Mouse (Mus musculus) heart, embryonic 11.5 days (tissue): ENCODE measurements around the gene Epb41. TPM values are rescaled to one million over a fixed set of nuclear protein-coding genes. Genes with fewer than 3 reads are reported as not detected.

Experiments
- ATAC-seq: fragments of 200-750 bp; cut with Nextera tagmentation; replicated peaks from 2 replicates; pipeline ENCODE4 v1.8.0; 2017; ENCODE audit warnings: moderate library complexity; ENCODE audit not compliant: insufficient number of reproducible peaks, low FRiP score, low TSS enrichment
- H3K27ac ChIP-seq: fragments of 300-500 bp; sonication (generic); 2 replicates; pipeline ENCODE4 v1.5.1; 2014; ENCODE audit warnings: mild to moderate bottlenecking, low read depth, low read length
- H3K27me3 ChIP-seq: fragments of 300-500 bp; sonication (generic); 2 replicates; pipeline ENCODE4 v1.6.1; 2014; ENCODE audit warnings: mild to moderate bottlenecking, low read length, mixed read lengths; ENCODE audit not compliant: control insufficient read depth, insufficient read depth
- H3K36me3 ChIP-seq: fragments of 300-500 bp; sonication (generic); 2 replicates; pipeline ENCODE4 v1.6.1; 2014; ENCODE audit warnings: mild to moderate bottlenecking, low read length, moderate library complexity, mixed read lengths; ENCODE audit not compliant: control insufficient read depth, insufficient read depth
- H3K4me1 ChIP-seq: fragments of 300-500 bp; sonication (generic); 2 replicates; pipeline ENCODE4 v1.6.1; 2014; ENCODE audit warnings: low read length; ENCODE audit not compliant: control insufficient read depth, insufficient read depth
- H3K4me2 ChIP-seq: fragments of 300-500 bp; sonication (generic); 2 replicates; pipeline ENCODE4 v1.6.1; 2014; ENCODE audit warnings: mild to moderate bottlenecking, moderate library complexity
- H3K4me3 ChIP-seq: fragments of 300-500 bp; sonication (generic); 2 replicates; pipeline ENCODE4 v1.5.1; 2014; ENCODE audit warnings: low read depth, low read length
- H3K9ac ChIP-seq: fragments of 300-500 bp; sonication (generic); 2 replicates; pipeline ENCODE4 v1.6.1; 2014; ENCODE audit warnings: mild to moderate bottlenecking, low read depth, low read length, moderate library complexity
- H3K9me3 ChIP-seq: fragments of 300-500 bp; sonication (generic); replicated peaks from 2 replicates; pipeline ENCODE4 v1.6.1; 2016; ENCODE audit warnings: low read length; ENCODE audit not compliant: control insufficient read depth
- whole genome bisulfite sequencing: fragments of 180-500 bp; shearing (Covaris S2); extraction: QIAGEN DNeasy Blood & Tissue Kit; methylation state at CpG from one replicate; pipeline ENCODE4 v1.1.7; 2014; ENCODE audit not compliant: insufficient replicate concordance; 5-methylcytosine and 5-hydroxymethylcytosine counted together
- polyA plus RNA-seq: library from polyadenylated mRNA; unstranded; fragments of >200 nt; fragmentation: Nextera tagmentation; extraction: Ambion mirVana; gene quantifications from 2 replicates; pipeline ENCODE4 v1.2.1, GENCODE M21; 2014

The Epb41 gene
- polyA plus RNA-seq, 1 experiment from 2014 or later, result 73.2 TPM

GRCm38 (mm10) chr4:132078296-132078714, 3.2 kb upstream of the Epb41 start:
- Histone ChIP-seq H3K9me3 (no peaks in the 10 kb centered on the region), H3K9ac (no peak overlapping the region; the same call in 1 of the 2 replicates), H3K4me3 (no peak overlapping the region), H3K4me2 (peak overlapping the region; percentile 5; the same call in 1 of the 2 replicates), H3K27ac (peak overlapping the region; percentile 87), H3K27me3 (no peaks in the 10 kb centered on the region), H3K36me3 (no peaks in the 10 kb centered on the region), H3K4me1 (peaks cover 37% of the 10 kb centered on the region)
- no peak for ATAC-seq
- 50% methylated on average over 7 of the region's 7 CpGs for WGBS

DNA sequence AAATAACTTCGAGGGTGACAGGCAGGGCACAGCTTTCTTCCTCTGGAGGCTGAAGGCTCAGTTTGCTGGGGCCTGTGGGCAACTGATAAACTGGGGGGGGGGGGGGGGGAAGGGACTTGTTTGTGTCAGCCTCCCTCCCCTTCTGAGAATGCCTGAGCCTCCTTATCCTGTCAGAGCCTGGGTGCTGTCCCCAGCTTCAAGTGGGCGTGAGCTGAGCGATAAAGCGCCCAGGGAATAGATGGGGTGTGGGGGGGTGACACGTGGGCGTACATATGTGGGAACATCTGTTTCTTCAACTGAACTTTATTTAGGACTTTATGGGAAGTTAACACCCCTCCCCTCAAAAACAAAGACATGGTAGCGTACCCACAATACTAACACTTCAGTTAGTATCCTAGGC, 2.3 kb upstream of the Epb41 start:
- Histone ChIP-seq H3K27me3 (no peaks in the 10 kb centered on the region), H3K27ac (peak overlapping the region; percentile 87), H3K4me2 (peak overlapping the region; percentile 92), H3K9me3 (no peaks in the 10 kb centered on the region), H3K9ac (peak overlapping the region; percentile 2; the same call in 1 of the 2 replicates), H3K4me1 (peaks cover 42% of the 10 kb centered on the region), H3K36me3 (no peaks in the 10 kb centered on the region), H3K4me3 (0 out of 2 replicates have a peak overlapping the region, but pooled peaks have one; percentile 15)
- 25% methylated on average over 7 of the region's 7 CpGs for whole genome bisulfite sequencing
- peak; percentile 51 for ATAC-seq

DNA sequence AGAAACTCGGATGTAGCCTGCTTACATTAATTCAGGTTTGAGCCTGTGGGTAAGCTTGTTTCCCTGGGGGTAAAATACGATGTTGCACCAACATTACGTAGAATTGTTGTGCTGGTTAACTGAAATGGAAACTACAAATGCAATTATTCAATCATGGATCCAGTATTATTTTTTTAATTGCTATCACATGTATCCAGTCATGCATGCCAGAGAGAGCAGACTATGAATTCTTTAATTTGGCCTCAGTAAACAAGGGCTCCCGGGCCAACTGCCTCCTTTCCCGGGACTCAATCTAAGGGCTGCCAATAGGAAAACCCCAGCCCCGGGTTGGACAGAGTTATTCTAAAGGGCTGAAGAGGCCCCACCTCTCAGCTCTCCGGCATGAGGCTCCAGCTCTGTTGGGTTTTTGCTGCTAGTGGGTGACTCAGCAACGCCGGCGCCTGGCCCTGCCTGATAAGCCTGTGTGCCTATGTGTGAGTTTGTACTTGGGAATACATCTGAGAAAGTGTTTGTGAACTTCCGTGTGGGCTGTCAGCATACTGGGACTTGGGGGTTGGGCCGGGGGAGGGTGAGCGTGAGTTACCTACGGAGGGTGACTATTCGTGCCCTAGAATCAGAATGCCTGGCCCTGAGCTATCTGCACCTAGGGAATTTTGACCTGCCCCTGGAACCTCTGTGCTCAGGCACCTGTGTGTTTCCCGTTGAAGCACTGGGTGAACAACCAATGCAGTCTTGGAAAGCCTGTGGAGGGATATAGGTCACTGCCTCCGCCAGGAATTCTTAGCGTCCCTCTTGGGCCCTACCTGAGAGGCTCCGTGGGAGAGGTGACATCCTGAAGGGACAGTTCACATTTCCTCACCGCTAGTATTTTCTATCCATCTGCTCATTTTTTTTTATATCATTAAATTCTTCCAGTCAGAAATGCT, 1.6 kb upstream of the Epb41 start:
- Histone ChIP-seq H3K27ac (peak overlapping the region; percentile 87), H3K4me3 (peak overlapping the region; percentile 15; the same call in 1 of the 2 replicates), H3K4me1 (peaks cover 44% of the 10 kb centered on the region), H3K9me3 (no peaks in the 10 kb centered on the region), H3K27me3 (no peaks in the 10 kb centered on the region), H3K9ac (peak overlapping the region; percentile 2; the same call in 1 of the 2 replicates), H3K4me2 (peak overlapping the region; percentile 92), H3K36me3 (no peaks in the 10 kb centered on the region)
- 14% methylated on average over 20 of the region's 20 CpGs for WGBS
- ATAC-seq, result peak; percentile 67

- 42% methylated on average over 1 of the region's 1 CpGs for WGBS
- H3K27ac ChIP-seq, result peak overlapping the region; percentile 87
These were observed 675 bp upstream of the Epb41 start for GRCm38 (mm10) chr4:132075796-132076195.

DNA sequence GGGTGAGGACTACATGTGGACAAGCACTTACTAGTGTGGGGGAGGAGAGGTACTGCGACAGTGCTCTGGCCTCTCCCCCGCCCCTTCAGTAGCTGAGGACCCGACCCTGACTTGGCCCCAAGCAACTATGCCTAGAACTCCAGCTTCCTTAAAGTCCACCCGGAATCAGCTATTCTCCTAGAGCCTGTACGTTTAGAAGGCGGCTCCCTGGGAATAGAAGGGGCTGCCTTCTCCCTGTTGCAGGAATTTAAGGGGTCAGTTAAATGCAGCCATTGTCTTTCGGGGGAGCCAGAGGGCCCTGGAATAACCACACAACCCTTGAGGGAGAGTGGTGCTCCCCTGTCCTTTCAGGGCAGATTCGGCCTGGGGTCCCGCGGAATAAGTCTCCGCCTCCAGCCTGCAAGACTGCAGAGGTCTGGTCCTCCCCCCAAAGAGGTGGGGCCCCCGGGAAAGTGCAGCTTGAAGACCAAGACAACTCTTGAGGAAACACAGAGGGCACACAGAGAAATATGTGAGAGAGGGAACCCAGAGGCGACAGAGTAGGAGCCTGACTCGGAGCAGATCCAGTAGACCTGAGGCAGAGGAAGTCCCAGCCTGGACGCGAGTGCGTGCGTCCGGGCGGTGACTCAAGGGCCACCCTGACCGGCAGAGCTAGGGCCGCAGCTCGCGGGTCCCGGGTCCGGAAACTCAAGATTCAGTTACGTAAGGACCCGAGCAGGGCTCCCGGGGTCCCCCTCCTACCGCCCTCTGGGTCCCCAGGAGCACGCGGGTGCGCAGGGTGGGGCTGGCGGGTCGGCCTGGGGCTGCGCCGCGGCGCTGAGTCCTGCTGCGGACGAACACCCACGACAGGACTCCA, 816 bp downstream of the Epb41 start, which contains the start of gene Gm10300:
TSS of gene Gm10300 (plus strand) at position 621 of the 856 bp plus-strand sequence.
- WGBS, result under 1% methylated on average over 41 of the region's 42 CpGs
- peak within 1 kb of the TSS; percentile 91 for H3K9ac ChIP-seq
- no peaks in the 10 kb centered on the region for H3K9me3 ChIP-seq
- H3K4me1 ChIP-seq, result peaks cover 64% of the 10 kb centered on the region
- H3K36me3 ChIP-seq, result no peaks in the 10 kb centered on the region
- H3K27me3 ChIP-seq, result no peaks in the 10 kb centered on the region
- no peak for ATAC-seq
- H3K4me2 ChIP-seq, result peak within 1 kb of the TSS; percentile 92
- H3K27ac ChIP-seq, result peak within 1 kb of the TSS; percentile 87
- peak within 1 kb of the TSS; percentile 88 for H3K4me3 ChIP-seq

More at GRCm38 (mm10) chr4:132075796-132076195, 675 bp upstream of the Epb41 start:
- no peak overlapping the region for H3K9ac ChIP-seq
- no peaks in the 10 kb centered on the region for H3K9me3 ChIP-seq
- 0 out of 2 replicates have a peak overlapping the region, but pooled peaks have one; percentile 88 for H3K4me3 ChIP-seq
- no peaks in the 10 kb centered on the region for H3K36me3 ChIP-seq
- peaks cover 52% of the 10 kb centered on the region for H3K4me1 ChIP-seq
- ATAC-seq, result no peak
- peak overlapping the region; percentile 92 for H3K4me2 ChIP-seq
- no peaks in the 10 kb centered on the region for H3K27me3 ChIP-seq

DNA sequence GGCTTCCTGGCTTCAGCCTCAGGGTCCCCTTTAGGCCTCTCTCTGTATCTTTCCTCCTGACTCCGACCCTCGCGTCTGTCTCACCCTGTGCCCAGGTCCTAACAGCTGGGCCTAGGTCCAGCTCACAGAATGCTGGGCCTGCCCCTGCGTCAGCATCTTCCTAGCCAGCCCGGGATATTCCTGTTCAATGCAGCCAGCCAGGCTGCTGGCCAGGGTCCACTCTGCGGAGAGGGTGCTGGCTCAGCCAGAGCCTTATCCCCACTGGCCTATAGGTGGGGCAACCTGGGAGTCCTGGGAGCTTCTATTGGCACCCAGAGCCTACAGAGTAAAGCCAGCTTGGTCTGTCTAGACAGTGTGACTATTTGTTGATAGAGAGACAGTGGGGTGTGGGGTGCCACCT, 2.2 kb downstream of the Epb41 start:
- Histone ChIP-seq H3K27ac (no peak overlapping the region; the same call in 1 of the 2 replicates), H3K4me2 (peak overlapping the region; percentile 92), H3K4me1 (peaks cover 59% of the 10 kb centered on the region), H3K4me3 (peak overlapping the region; percentile 88), H3K9ac (peak overlapping the region; percentile 67; the same call in 1 of the 2 replicates), H3K36me3 (no peaks in the 10 kb centered on the region), H3K27me3 (no peaks in the 10 kb centered on the region), H3K9me3 (no peaks in the 10 kb centered on the region)
- WGBS, result 60% methylated on average over 6 of the region's 6 CpGs
- no peak for ATAC-seq

DNA sequence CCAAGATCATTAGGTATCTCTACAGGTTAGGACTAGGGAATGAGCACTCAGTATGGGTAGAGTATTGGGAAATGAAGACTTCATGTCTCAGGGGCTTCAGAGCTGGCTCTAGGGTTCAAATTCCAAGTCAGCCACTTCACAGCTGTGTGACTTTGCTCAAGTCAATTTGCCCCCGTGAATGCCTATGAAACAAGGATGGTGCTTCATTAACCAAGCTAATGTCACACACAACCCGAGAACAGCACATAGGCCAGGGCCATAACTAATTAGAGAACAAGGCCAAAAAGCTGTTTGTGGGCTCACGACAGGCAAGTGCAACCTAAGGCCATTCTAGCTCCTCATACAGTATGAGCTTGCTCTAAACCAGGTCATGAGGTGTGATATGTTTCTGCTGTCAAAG, 3.0 kb downstream of the Epb41 start:
- 82% methylated on average over 3 of the region's 3 CpGs for WGBS
- H3K9ac ChIP-seq, result 0 out of 2 replicates have a peak overlapping the region, but pooled peaks have one; percentile 24
- no peak overlapping the region for H3K27ac ChIP-seq
- peak overlapping the region; percentile 88; the same call in 1 of the 2 replicates for H3K4me3 ChIP-seq
- no peaks in the 10 kb centered on the region for H3K27me3 ChIP-seq
- H3K9me3 ChIP-seq, result no peaks in the 10 kb centered on the region
- ATAC-seq, result no peak
- peak overlapping the region; percentile 92 for H3K4me2 ChIP-seq
- H3K4me1 ChIP-seq, result peaks cover 60% of the 10 kb centered on the region
- H3K36me3 ChIP-seq, result no peaks in the 10 kb centered on the region

- 91% methylated on average over 2 of the region's 2 CpGs for WGBS
These were observed 3.4 kb downstream of the Epb41 start for GRCm38 (mm10) chr4:132071674-132072073.

More at GRCm38 (mm10) chr4:132071674-132072073, 3.4 kb downstream of the Epb41 start:
- H3K9ac ChIP-seq, result 0 out of 2 replicates have a peak overlapping the region, but pooled peaks have one; percentile 24
- H3K9me3 ChIP-seq, result no peaks in the 10 kb centered on the region
- peak overlapping the region; percentile 92 for H3K4me2 ChIP-seq
- H3K27me3 ChIP-seq, result no peaks in the 10 kb centered on the region
- peaks cover 60% of the 10 kb centered on the region for H3K4me1 ChIP-seq
- peak overlapping the region; percentile 88; the same call in 1 of the 2 replicates for H3K4me3 ChIP-seq
- H3K36me3 ChIP-seq, result no peaks in the 10 kb centered on the region
- no peak overlapping the region for H3K27ac ChIP-seq
- no peak for ATAC-seq
